ENCODE assay signal across 17 mouse cellular contexts in the genomic region with DNA sequence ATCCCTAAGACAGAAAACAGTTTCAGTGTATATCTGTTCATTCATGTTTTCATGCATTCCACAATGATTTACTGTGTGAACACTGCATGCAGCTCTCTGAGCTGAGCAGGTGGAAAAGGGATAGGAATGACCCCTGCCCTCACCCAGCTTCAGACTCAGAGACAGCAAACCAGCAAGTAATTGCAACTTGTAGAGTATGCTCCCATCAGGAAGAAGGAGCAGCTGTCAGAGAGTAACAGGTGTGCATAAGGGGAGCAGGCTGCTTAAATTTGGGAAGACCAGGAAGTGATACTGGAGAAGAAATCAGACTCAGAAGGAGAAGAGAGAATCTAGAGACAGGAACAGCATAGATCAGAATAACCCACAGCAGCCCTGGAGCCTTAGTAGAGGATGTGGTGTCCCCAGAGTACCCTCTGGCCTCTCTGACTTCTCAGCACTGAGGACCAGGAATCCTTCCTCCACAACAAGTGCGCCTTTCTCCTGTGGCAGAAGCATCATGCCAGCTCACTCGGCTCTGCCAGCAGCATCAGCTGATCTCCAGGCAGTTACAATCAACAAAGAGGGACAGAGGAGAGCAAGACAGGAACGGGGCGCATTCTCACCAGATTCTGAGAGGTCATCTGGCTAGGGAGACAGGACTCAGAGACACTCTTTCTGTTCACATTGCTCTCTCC.
DNase-seq lines count a peak whose midpoint lies in the region; ATAC-seq and TF ChIP-seq lines count a peak whose summit lies in the region.
"Had no signal": no experiment of that assay in that cellular context is flagged by ENCODE, and none has a peak within 500 bp of the region (broad histone marks: within the 10 kb centered on the region; RNA-seq: fewer than 3 reads in every experiment).

No protein-coding gene starts in this region.

- H3K27ac ChIP-seq in hindbrain, embryonic 16.5 days (ENCODE audit: low read depth, low read length): no peak overlapping the region
- H3K27ac ChIP-seq in hindbrain, embryonic 13.5 days: no peak overlapping the region
- H3K27ac ChIP-seq in forebrain, postnatal 0 days (ENCODE audit: low read depth, low read length): no peak overlapping the region
- H3K27ac ChIP-seq: limb, embryonic 15.5 days; lung, embryonic 15.5 days had no signal

- H3K9me3 ChIP-seq in hindbrain, embryonic 16.5 days (ENCODE audit: control insufficient read depth, low read length): no peaks in the 10 kb centered on the region
- H3K9me3 ChIP-seq in hindbrain, embryonic 13.5 days: no peaks in the 10 kb centered on the region
- no peaks in the 10 kb centered on the region for H3K9me3 ChIP-seq in forebrain, postnatal 0 days (ENCODE audit: low read length)
- H3K9me3 ChIP-seq: limb, embryonic 15.5 days; lung, embryonic 15.5 days had no signal

- H3K4me3 ChIP-seq in hindbrain, embryonic 16.5 days (ENCODE audit: low read length): no peak overlapping the region
- H3K4me3 ChIP-seq in hindbrain, embryonic 13.5 days: no peak overlapping the region
- H3K4me3 ChIP-seq in forebrain, postnatal 0 days (ENCODE audit: low read depth, low read length): no peak overlapping the region
- H3K4me3 ChIP-seq: erythroblast, embryonic 14.5 days; limb, embryonic 15.5 days; lung, embryonic 15.5 days had no signal

- no peak overlapping the region for H3K9ac ChIP-seq in hindbrain, embryonic 16.5 days (ENCODE audit: low read depth, low read length)
- H3K9ac ChIP-seq in hindbrain, embryonic 13.5 days: no peak overlapping the region
- no peak overlapping the region for H3K9ac ChIP-seq in forebrain, postnatal 0 days
- H3K9ac ChIP-seq: limb, embryonic 15.5 days; lung, embryonic 15.5 days had no signal

- TF ChIP-seq CTCF in forebrain, postnatal 0 days (IDR thresholded peaks at IDR 0.05; ENCODE audit: low read depth): no peak

- DNase-seq in cerebellum, adult 9-11 months: peak; percentile 47
- DNase-seq in layer of hippocampus, adult 9-11 months: peak; percentile 88
- peak; percentile 43 for DNase-seq in mesoderm, embryonic 11.5 days (ENCODE audit: low read depth, low spot score)
- DNase-seq in forebrain, postnatal 0 days: no peak
- DNase-seq in thymus, postnatal 14 days: no peak
- no peak for DNase-seq in embryo, embryonic 10 days (ENCODE audit: low spot score)
- DNase-seq: adrenal gland, adult 8-10 months; gastrocnemius, postnatal 25 days; heart, postnatal 14 days; midbrain, embryonic 14.5 days; thymus, postnatal 4 days had no signal

- peak; percentile 50 for ATAC-seq in hindbrain, embryonic 16.5 days
- no peak for ATAC-seq in hindbrain, embryonic 13.5 days (ENCODE audit: low FRiP score)
- ATAC-seq in forebrain, postnatal 0 days: no peak; the same call in 1 of the 2 replicates
- ATAC-seq: intestine, embryonic 16.5 days had no signal

- H3K4me2 ChIP-seq in hindbrain, embryonic 16.5 days (ENCODE audit: low read length): no peak overlapping the region
- no peak overlapping the region for H3K4me2 ChIP-seq in hindbrain, embryonic 13.5 days
- no peak overlapping the region for H3K4me2 ChIP-seq in forebrain, postnatal 0 days (ENCODE audit: low read depth)
- H3K4me2 ChIP-seq: limb, embryonic 15.5 days; lung, embryonic 15.5 days had no signal

- WGBS in hindbrain, embryonic 16.5 days: 62% methylated on average over 4 of the region's 4 CpGs
- 90% methylated on average over 4 of the region's 4 CpGs for WGBS in hindbrain, embryonic 13.5 days
- WGBS in forebrain, postnatal 0 days: 62% methylated on average over 4 of the region's 4 CpGs

- no peaks in the 10 kb centered on the region for H3K36me3 ChIP-seq in hindbrain, embryonic 16.5 days (ENCODE audit: control insufficient read depth, insufficient read depth, low read length)
- no peaks in the 10 kb centered on the region for H3K36me3 ChIP-seq in hindbrain, embryonic 13.5 days
- H3K36me3 ChIP-seq in forebrain, postnatal 0 days (ENCODE audit: insufficient read depth): no peaks in the 10 kb centered on the region
- H3K36me3 ChIP-seq: limb, embryonic 15.5 days; lung, embryonic 15.5 days had no signal

- H3K27me3 ChIP-seq in hindbrain, embryonic 16.5 days (replicated peaks; ENCODE audit: control insufficient read depth, insufficient read depth, low read length): no peaks in the 10 kb centered on the region
- no peaks in the 10 kb centered on the region for H3K27me3 ChIP-seq in hindbrain, embryonic 13.5 days
- no peaks in the 10 kb centered on the region for H3K27me3 ChIP-seq in forebrain, postnatal 0 days (ENCODE audit: insufficient read depth, low read length)
- H3K27me3 ChIP-seq: limb, embryonic 15.5 days; lung, embryonic 15.5 days had no signal

- H3K4me1 ChIP-seq in hindbrain, embryonic 16.5 days (ENCODE audit: control insufficient read depth, insufficient read depth, low read depth, low read length): no peaks in the 10 kb centered on the region; the same call in 1 of the 2 replicates
- H3K4me1 ChIP-seq in hindbrain, embryonic 13.5 days (replicated peaks): no peaks in the 10 kb centered on the region
- no peaks in the 10 kb centered on the region for H3K4me1 ChIP-seq in forebrain, postnatal 0 days (ENCODE audit: insufficient read depth)
- H3K4me1 ChIP-seq: limb, embryonic 15.5 days; lung, embryonic 15.5 days had no signal

Comparison
In these comparisons a context has a peak if more than half of its experiments do, and no peak if none do; other contexts are left out.
1. DNase-seq: peak in cerebellum, adult 9-11 months (single experiment), layer of hippocampus, adult 9-11 months (single experiment) and mesoderm, embryonic 11.5 days (single experiment); none in forebrain, postnatal 0 days (single experiment), thymus, postnatal 14 days (single experiment) and embryo, embryonic 10 days (single experiment).